Mouse (Mus musculus) CH12.LX (cell line): ENCODE data around the gene Macf1. TPM values are rescaled to one million over a fixed set of nuclear protein-coding genes. Genes with fewer than 3 reads are reported as not detected.

ENCODE experiments used
- DNase-seq: peaks from one replicate; pipeline ENCODE4 v3.0.0-alpha.2; 2013; ENCODE audit errors: extremely low read depth
- H3K27ac ChIP-seq: 2 replicates; pipeline ENCODE4 v1.5.1; 2012; ENCODE audit warnings: low read depth, mild to moderate bottlenecking, control low read depth, moderate library complexity; ENCODE audit not compliant: insufficient read depth
- H3K27me3 ChIP-seq: replicated peaks from 2 replicates; pipeline ENCODE3; 2012; ENCODE audit warnings: inconsistent platforms
- H3K36me3 ChIP-seq, 2 experiments: replicated peaks in 1 of 2; 2 replicates each; pipeline versions ENCODE3 to v1.6.1; 2012; ENCODE audit warnings: inconsistent platforms in 1 of 2, low read length in 1 of 2, mild to moderate bottlenecking in 1 of 2, mixed read lengths in 1 of 2, moderate library complexity in 1 of 2; ENCODE audit not compliant: control insufficient read depth in 1 of 2, insufficient read depth in 1 of 2
- H3K4me1 ChIP-seq, 2 experiments: 2 replicates each; pipeline ENCODE4 v1.6.1; 2012; ENCODE audit warnings: inconsistent platforms in 1 of 2, moderate library complexity in 1 of 2; ENCODE audit not compliant: insufficient read depth in 2 of 2, control insufficient read depth in 1 of 2
- H3K4me2 ChIP-seq: 2 replicates; pipeline ENCODE4 v1.6.1; 2012; ENCODE audit warnings: low read depth, mild to moderate bottlenecking, control low read depth; ENCODE audit not compliant: poor library complexity, insufficient read depth, severe bottlenecking
- H3K4me3 ChIP-seq, 3 experiments: fragments of 150-350 bp in 1 of 3; sonication (generic) in 1 of 3; replicated peaks in 1 of 3; 2 replicates each; pipeline versions ENCODE3 to v1.5.1; 2011 to 2012; ENCODE audit warnings: low read depth in 2 of 3, low read length in 2 of 3, mild to moderate bottlenecking in 2 of 3, moderate library complexity in 2 of 3, control low read depth in 1 of 3, improper control_type of control experiment in 1 of 3, inconsistent platforms in 1 of 3, mixed read lengths in 1 of 3; ENCODE audit not compliant: poor library complexity in 1 of 3
- H3K79me2 ChIP-seq: replicated peaks from 2 replicates; pipeline ENCODE4 v1.6.1; 2012; ENCODE audit warnings: mild to moderate bottlenecking, moderate library complexity; ENCODE audit not compliant: control insufficient read depth, poor library complexity, insufficient read depth, severe bottlenecking; ENCODE audit errors: extremely low read depth
- H3K9ac ChIP-seq: 2 replicates; pipeline ENCODE4 v1.6.1; 2012; ENCODE audit warnings: low read depth, mild to moderate bottlenecking, control low read depth, moderate library complexity; ENCODE audit not compliant: insufficient read depth
- H3K9me3 ChIP-seq: replicated peaks from 2 replicates; pipeline ENCODE3; 2012; ENCODE audit warnings: low read length, inconsistent platforms, mixed read lengths
- E2F4 ChIP-seq: IDR thresholded peaks from 2 replicates; pipeline ENCODE4 v1.6.1; 2011; ENCODE audit warnings: low read depth, low read length, improper control_type of control experiment; ENCODE audit not compliant: insufficient replicate concordance
- ETS1 ChIP-seq: conservative IDR thresholded peaks from 2 replicates; pipeline ENCODE4 v1.6.1; 2012; ENCODE audit warnings: low read depth, mild to moderate bottlenecking, inconsistent platforms, low read length, improper control_type of control experiment, moderate library complexity
- IRF4 ChIP-seq: IDR thresholded peaks from 2 replicates; pipeline ENCODE4 v1.6.1; 2014; ENCODE audit warnings: low read depth, mild to moderate bottlenecking, inconsistent platforms, low read length, improper control_type of control experiment
- MAFK ChIP-seq: IDR thresholded peaks from 2 replicates; pipeline ENCODE4 v1.6.1; 2011; ENCODE audit warnings: low read length, improper control_type of control experiment; ENCODE audit not compliant: insufficient replicate concordance
- NRF1 ChIP-seq: IDR thresholded peaks from 2 replicates; pipeline ENCODE4 v1.6.1; 2014; ENCODE audit warnings: low read depth, mild to moderate bottlenecking, inconsistent platforms, low read length, improper control_type of control experiment, moderate library complexity
- PAX5 ChIP-seq: IDR thresholded peaks from 2 replicates; pipeline ENCODE4 v1.6.1; 2012; ENCODE audit warnings: low read length, inconsistent platforms, mixed read lengths
- POLR2A ChIP-seq: IDR thresholded peaks from 2 replicates; pipeline ENCODE4 v1.6.1; 2011; ENCODE audit warnings: low read depth, mild to moderate bottlenecking, improper control_type of control experiment, low read length
- RAD21 ChIP-seq: IDR thresholded peaks from 2 replicates; pipeline ENCODE4 v1.6.1; 2011; ENCODE audit warnings: low read depth, mild to moderate bottlenecking, low read length, improper control_type of control experiment, moderate library complexity
- TCF12 ChIP-seq: IDR thresholded peaks from 2 replicates; pipeline ENCODE4 v1.6.1; 2014; ENCODE audit warnings: low read depth, mild to moderate bottlenecking, inconsistent platforms, low read length, improper control_type of control experiment
- UBTF ChIP-seq: IDR thresholded peaks from 2 replicates; pipeline ENCODE4 v1.6.1; 2012; ENCODE audit warnings: low read depth, mild to moderate bottlenecking, inconsistent platforms, low read length, improper control_type of control experiment, moderate library complexity
- USF1 ChIP-seq: IDR thresholded peaks from 2 replicates; pipeline ENCODE4 v1.6.1; 2014; ENCODE audit warnings: low read depth, mild to moderate bottlenecking, inconsistent platforms, low read length, improper control_type of control experiment
- USF2 ChIP-seq: conservative IDR thresholded peaks from 2 replicates; pipeline ENCODE4 v1.6.1; 2011; ENCODE audit warnings: low read depth, low read length, improper control_type of control experiment
- ZKSCAN1 ChIP-seq: IDR thresholded peaks from 2 replicates; pipeline ENCODE4 v1.6.1; 2012; ENCODE audit warnings: low read depth, inconsistent platforms, low read length, improper control_type of control experiment, borderline replicate concordance
- ZMIZ1 ChIP-seq: IDR thresholded peaks from 2 replicates; pipeline ENCODE4 v1.6.1; 2012; ENCODE audit warnings: low read depth, mild to moderate bottlenecking, inconsistent platforms, low read length, improper control_type of control experiment
- ZNF384 ChIP-seq: IDR thresholded peaks from 2 replicates; pipeline ENCODE4 v1.6.1; 2012; ENCODE audit warnings: low read depth, low read length, improper control_type of control experiment, inconsistent platforms
- dilution Hi-C: fragments of 300-500 bp; cut with MboI; formaldehyde crosslinking; loops from 2 replicates; pipeline ENCODE4 v1.14.3; 2020; ENCODE audit warnings: low sequenced_read_pairs; ENCODE audit not compliant: extremely low pct_unique_long_range_greater_than_20kb, extremely low pct_ligation_motif_present
- in situ Hi-C: fragments of 300-500 bp; cut with MboI; formaldehyde crosslinking; loops from 3 replicates; pipeline ENCODE4 v1.14.3; 2019; ENCODE audit warnings: low sequenced_read_pairs, low pct_ligation_motif_present, low pct_unique_long_range_greater_than_20kb, mixed read lengths
- polyA plus RNA-seq: library from polyadenylated mRNA; unstranded; fragments of >175 nt; gene quantifications from 2 replicates; pipeline ENCODE4 v1.2.1, GENCODE M21; 2012; ENCODE audit warnings: low read depth; ENCODE audit not compliant: insufficient read length
- total RNA-seq, 2 experiments: library from RNA; depleted of rRNA; stranded (reverse); fragments of 300-350 nt in 1 of 2; fragments of >200 nt in 1 of 2; gene quantifications; 2 replicates each; pipeline ENCODE4 v1.2.3; 2012 to 2014

Macf1 gene
- total and polyA plus RNA-seq, 3 experiments: 63.3 to 93.3 (median 77.8) TPM

DNA sequence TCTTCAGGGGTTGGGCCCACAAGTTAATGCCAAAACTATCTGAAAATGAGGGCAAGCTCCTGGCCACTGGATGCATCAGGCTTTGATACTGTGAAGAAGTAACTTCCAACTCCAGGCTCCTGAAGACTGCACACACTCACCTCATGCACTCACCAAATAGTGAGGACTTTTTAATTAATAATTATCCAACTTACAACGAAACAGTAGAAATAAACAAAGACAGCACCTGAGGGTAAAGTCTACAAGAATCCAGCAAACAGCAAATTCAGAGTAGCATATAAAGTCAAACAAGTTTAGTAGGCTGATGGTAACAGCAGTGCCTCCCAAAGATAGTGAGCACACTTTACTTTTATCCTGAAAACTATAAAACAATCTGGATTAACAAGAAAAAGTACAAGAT, 168.5 kb downstream of the Macf1 start:
- no peaks in the 10 kb centered on the region for H3K4me1 ChIP-seq
- H3K27me3 ChIP-seq: no peaks in the 10 kb centered on the region
- no peak overlapping the region for H3K27ac ChIP-seq
- peaks cover 19 to 57% of the 10 kb centered on the region in 2 experiments for H3K36me3 ChIP-seq
- dilution Hi-C loops: no loop called here
- no peak overlapping the region for H3K4me3 ChIP-seq
- TF ChIP-seq IRF4 (no peak), ZNF384 (no peak), POLR2A (no peak), USF1 (no peak), ETS1 (no peak)
- peaks cover 9% of the 10 kb centered on the region; the same call in 1 of the 2 replicates for H3K79me2 ChIP-seq
- H3K9me3 ChIP-seq: no peaks in the 10 kb centered on the region
- in situ Hi-C loops: no loop called here
- H3K9ac ChIP-seq: no peak overlapping the region
- no peak for DNase-seq
- H3K4me2 ChIP-seq: no peak overlapping the region

DNA sequence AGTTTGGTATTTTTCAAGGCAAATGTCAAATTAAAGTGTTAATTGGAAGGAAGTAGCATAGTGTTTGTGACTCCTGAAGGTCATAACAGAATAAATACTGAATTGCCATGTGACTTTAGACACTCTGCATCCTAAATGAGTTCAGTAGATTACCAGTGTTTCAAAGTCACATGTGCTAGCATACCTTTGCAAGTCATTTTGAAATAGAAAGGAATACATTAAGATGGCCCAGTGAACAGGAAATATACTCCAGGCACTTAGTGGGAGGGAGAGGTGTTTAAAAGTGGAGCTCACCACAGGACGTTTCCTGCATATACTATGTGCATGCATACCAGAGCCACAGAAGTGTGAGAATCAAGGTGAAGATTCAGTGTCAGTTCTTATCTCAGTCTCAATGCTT, 174.0 kb downstream of the Macf1 start:
- no peak for TF ChIP-seq ZMIZ1
- TF ChIP-seq ETS1: no peak
- no peak for TF ChIP-seq NRF1
- TF ChIP-seq MAFK: no peak
- no peak for TF ChIP-seq USF1
- no peak for TF ChIP-seq RAD21
- no peak for TF ChIP-seq ZKSCAN1
- TF ChIP-seq PAX5: no peak
- TF ChIP-seq, all 38 proteins: peak for 0
- in situ Hi-C loops: no loop called here
- no peak overlapping the region for H3K4me2 ChIP-seq
- no peak overlapping the region for H3K27ac ChIP-seq
- H3K9me3 ChIP-seq: no peaks in the 10 kb centered on the region
- no peaks in the 10 kb centered on the region for H3K27me3 ChIP-seq
- no peaks in the 10 kb centered on the region for H3K4me1 ChIP-seq
- H3K79me2 ChIP-seq: no peaks in the 10 kb centered on the region
- DNase-seq: no peak
- peaks cover 56 to 87% of the 10 kb centered on the region in 2 experiments for H3K36me3 ChIP-seq
- no peak overlapping the region for H3K9ac ChIP-seq
- no peak overlapping the region for H3K4me3 ChIP-seq
- dilution Hi-C loops: no loop called here

DNA sequence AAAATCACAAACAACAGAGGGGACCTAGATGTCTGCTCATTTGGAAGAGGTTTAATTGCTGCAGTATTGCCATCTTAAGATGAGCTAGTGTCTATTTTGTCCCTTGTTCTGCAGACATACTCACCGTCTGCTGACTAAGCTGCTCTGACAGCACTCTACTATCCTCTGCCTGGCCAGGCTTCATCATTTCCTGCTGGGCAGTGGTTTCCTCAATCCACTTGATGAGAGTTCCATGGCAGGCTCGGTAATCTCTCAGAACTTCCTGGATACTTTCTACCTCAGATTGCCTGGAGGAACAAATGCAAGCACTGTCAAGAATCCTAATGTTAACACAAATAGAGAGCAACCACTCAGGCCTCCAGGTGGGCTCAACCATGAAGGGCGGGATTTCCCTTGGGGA, 195.1 kb downstream of the Macf1 start:
- no peaks in the 10 kb centered on the region for H3K79me2 ChIP-seq
- TF ChIP-seq MAFK (no peak), USF2 (no peak), TCF12 (no peak), E2F4 (no peak), UBTF (no peak), USF1 (no peak)
- peak; percentile 19 for DNase-seq
- no peak overlapping the region for H3K27ac ChIP-seq
- no peak overlapping the region for H3K4me3 ChIP-seq
- in situ Hi-C loops (no loop called here), dilution Hi-C loops (no loop called here)
- no peak overlapping the region for H3K9ac ChIP-seq
- no peaks in the 10 kb centered on the region for H3K27me3 ChIP-seq
- H3K4me2 ChIP-seq: no peak overlapping the region
- peaks cover 0 to 9% of the 10 kb centered on the region in 2 experiments; a peak in 2 of 4 replicates for H3K4me1 ChIP-seq
- no peaks in the 10 kb centered on the region for H3K9me3 ChIP-seq
- H3K36me3 ChIP-seq: peaks cover 56 to 89% of the 10 kb centered on the region in 2 experiments
